Mouse (Mus musculus) heart, embryonic 12.5 days (tissue): Measurements from ENCODE around the gene Fam234b. TPM values are rescaled to one million over a fixed set of nuclear protein-coding genes. Genes with fewer than 3 reads are reported as not detected.

Experiments
- ATAC-seq: fragments of 200-750 bp; cut with Nextera tagmentation; 2 replicates; pipeline ENCODE4 v1.8.0; 2017; ENCODE audit warnings: moderate TSS enrichment, moderate library complexity; ENCODE audit not compliant: insufficient number of reproducible peaks, low FRiP score
- H3K27ac ChIP-seq: fragments of 300-500 bp; sonication (generic); 2 replicates; pipeline ENCODE4 v1.5.1; 2016; ENCODE audit warnings: mild to moderate bottlenecking, moderate library complexity; ENCODE audit not compliant: poor library complexity, severe bottlenecking
- H3K27me3 ChIP-seq: fragments of 300-500 bp; sonication (generic); replicated peaks from 2 replicates; pipeline ENCODE4 v1.6.1; 2016; ENCODE audit warnings: mild to moderate bottlenecking, moderate library complexity
- H3K36me3 ChIP-seq: fragments of 300-500 bp; sonication (generic); 2 replicates; pipeline ENCODE4 v1.6.1; 2016; ENCODE audit warnings: mild to moderate bottlenecking, moderate library complexity
- H3K4me1 ChIP-seq: fragments of 300-500 bp; sonication (generic); replicated peaks from 2 replicates; pipeline ENCODE4 v1.6.1; 2016; ENCODE audit warnings: mild to moderate bottlenecking
- H3K4me2 ChIP-seq: fragments of 300-500 bp; sonication (generic); 2 replicates; pipeline ENCODE4 v1.6.1; 2016; ENCODE audit warnings: mild to moderate bottlenecking, moderate library complexity
- H3K4me3 ChIP-seq: fragments of 300-500 bp; sonication (generic); 2 replicates; pipeline ENCODE4 v1.5.1; 2016; ENCODE audit warnings: mild to moderate bottlenecking
- H3K9ac ChIP-seq: fragments of 300-500 bp; sonication (generic); 2 replicates; pipeline ENCODE4 v1.6.1; 2016; ENCODE audit warnings: mild to moderate bottlenecking, moderate library complexity
- H3K9me3 ChIP-seq: fragments of 300-500 bp; sonication (generic); replicated peaks from 2 replicates; pipeline ENCODE4 v1.6.1; 2016; ENCODE audit warnings: mild to moderate bottlenecking, moderate library complexity
- WGBS: fragments of 180-500 bp; shearing (Covaris S2); methylation state at CpG from one replicate; pipeline ENCODE4 v1.1.7; 2016; 5-methylcytosine and 5-hydroxymethylcytosine counted together
- polyA plus RNA-seq: library from polyadenylated mRNA; unstranded; fragments of >200 nt; fragmentation: Nextera tagmentation; extraction: Ambion mirVana; gene quantifications from 2 replicates; pipeline ENCODE4 v1.2.1, GENCODE M21; 2016

Gene Fam234b
- polyA plus RNA-seq, 1 experiment from 2014 or later, result 10.7 TPM

DNA sequence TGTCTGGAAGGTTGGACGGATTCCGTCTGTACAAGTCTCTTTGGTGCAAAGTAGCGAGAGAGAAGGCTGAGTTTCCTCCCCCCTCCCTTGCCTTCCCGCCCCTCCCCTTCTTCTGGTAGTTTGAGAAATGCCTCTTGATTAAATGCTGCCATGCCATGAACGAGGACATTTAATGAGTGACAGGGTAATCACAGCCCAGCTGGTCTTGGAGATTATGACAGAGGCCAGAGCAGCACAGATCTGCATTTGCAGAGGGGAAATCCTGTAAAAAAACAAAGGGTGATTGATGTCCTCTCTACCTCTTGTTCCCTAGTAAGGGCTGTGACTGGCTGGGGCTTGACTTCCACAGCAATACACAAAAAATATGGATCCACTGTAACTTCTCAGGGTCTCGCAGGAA lies 50.1 kb downstream of the Fam234b start:
- no peak for ATAC-seq
- WGBS, result 39% methylated on average over 6 of the region's 6 CpGs
- Histone ChIP-seq H3K27ac (no peak overlapping the region), H3K4me2 (no peak overlapping the region), H3K4me3 (no peak overlapping the region), H3K9ac (no peak overlapping the region), H3K9me3 (no peaks in the 10 kb centered on the region), H3K27me3 (0 out of 2 replicates have a peak, but pooled peaks cover 11% of the 10 kb centered on the region), H3K4me1 (peaks cover 25% of the 10 kb centered on the region), H3K36me3 (no peaks in the 10 kb centered on the region)

DNA sequence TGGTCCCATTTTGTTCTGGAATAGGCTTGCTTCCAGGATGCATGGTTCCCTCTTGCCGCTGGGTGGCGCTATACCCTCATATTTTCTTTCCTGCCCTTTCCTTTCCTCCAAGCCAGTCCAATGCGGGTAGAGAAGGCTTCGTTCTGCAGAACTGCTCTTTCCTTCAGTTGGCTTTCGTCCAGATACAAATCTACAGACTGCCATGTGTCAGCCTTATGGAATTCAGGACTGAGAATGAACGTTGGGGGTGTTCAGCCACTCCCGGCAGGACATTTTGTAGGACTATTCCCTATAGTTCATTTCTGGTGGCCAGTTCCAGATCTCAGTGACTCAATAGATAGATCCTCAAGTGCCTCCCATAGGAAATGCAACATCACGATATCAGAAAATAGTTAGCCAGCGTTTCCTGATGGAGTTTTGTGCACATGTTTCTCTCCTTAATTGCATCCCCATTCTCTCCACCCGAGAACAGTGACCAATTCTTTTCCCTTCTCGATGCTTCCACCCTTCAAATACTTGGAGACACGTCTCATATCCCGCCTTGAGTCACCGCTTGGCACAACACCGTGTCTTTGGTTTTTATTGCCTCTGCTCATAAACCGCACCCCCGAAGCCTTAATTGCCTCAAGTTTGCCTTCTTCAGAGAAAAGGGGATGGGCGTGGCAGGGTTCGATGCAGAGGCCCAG lies 52.2 kb downstream of the Fam234b start:
- peak; percentile 78 for ATAC-seq
- whole genome bisulfite sequencing, result 38% methylated on average over 19 of the region's 19 CpGs
- H3K4me2 ChIP-seq, result peak overlapping the region; percentile 3; the same call in 1 of the 2 replicates

DNA sequence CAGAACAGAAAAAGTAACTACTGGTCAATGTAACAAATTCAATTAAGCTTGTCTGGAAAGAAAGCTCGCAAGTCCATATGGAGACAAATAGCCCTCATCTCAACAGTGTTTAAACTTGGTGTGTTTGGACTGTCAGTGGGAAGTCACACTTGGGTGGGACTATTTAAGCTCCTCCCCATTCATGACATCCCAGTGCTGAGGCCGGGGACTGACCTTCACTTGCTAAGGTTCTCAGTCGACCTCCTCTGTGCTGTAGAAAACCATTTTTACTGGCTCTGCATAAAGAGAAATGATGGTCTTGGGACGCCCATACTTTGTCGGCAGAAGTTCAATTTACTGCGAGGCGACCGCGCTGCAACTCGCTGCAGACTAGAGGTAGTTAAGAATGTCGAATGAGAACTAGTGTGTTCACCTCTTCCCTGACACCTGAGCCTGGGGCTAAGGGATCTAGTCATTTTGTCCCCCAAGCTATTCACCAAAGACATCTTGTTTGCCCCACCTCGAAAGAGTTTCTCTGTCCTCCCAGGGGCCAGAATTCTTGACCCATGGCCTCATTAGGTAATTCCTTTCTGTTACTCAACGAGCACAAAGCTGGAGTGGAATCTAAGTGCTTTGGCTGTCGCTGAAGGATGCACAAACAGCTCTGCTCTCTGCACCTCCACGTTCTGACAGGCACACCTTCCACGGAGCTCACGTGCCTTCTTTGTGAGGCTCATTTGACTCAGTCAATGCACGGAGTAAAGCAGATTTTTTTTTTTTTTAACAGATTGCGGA lies 53.3 kb downstream of the Fam234b start:
- Histone ChIP-seq H3K9ac (no peak overlapping the region), H3K27me3 (0 out of 2 replicates have a peak, but pooled peaks cover 4% of the 10 kb centered on the region), H3K36me3 (peaks cover 2% of the 10 kb centered on the region; the same call in 1 of the 2 replicates), H3K9me3 (peaks cover 4% of the 10 kb centered on the region), H3K27ac (no peak overlapping the region), H3K4me3 (no peak overlapping the region), H3K4me1 (peaks cover 27% of the 10 kb centered on the region), H3K4me2 (no peak overlapping the region)
- no peak for ATAC-seq
- WGBS, result 62% methylated on average over 19 of the region's 19 CpGs

More for the DNA sequence above, 52.2 kb downstream of the Fam234b start:
- Histone ChIP-seq H3K4me1 (peaks cover 27% of the 10 kb centered on the region), H3K4me3 (no peak overlapping the region), H3K9ac (no peak overlapping the region), H3K27me3 (0 out of 2 replicates have a peak, but pooled peaks cover 4% of the 10 kb centered on the region), H3K36me3 (no peaks in the 10 kb centered on the region), H3K27ac (peak overlapping the region; percentile 37), H3K9me3 (no peaks in the 10 kb centered on the region)

DNA sequence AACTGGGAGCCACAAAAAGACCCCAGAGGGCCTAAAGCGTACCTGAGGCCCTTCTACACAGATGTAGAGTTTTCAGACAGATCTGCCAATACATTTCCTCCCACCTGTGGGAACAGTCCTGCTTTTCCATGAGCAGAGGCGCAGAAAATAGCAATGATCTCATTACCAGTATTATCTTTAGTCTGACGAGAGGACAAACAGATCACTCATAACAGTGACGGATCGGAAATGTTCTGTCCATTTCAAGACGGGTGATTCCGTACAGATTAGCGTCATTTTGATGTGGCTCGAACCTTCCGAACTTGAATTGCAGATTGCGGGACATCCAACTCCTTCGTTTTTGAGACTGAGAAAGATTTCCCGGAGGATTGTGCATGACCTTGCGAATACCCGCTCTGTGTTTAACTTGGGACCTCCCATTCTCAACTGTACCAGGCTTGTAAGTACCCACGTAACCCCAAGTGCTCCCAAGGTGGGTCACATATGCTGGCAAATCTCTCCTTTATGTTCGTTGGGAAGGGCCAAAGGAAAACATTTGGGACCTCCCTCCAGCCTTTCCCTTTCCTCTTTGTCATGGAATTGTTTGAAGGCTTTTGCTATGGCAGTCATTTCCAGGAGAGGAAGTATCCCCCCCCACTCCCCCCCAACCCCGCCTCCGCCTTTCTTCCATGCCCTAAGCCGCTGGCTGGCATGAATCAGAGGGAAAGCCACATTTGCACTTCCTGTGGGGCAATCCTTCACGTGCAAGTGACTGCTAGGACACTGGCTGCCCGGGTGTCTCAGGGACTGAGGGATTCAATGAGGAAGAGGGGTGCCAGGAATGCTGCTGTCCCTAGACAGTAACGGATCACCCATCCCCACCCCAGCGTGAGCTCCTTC lies 54.3 kb downstream of the Fam234b start:
- Histone ChIP-seq H3K9ac (no peak overlapping the region), H3K4me3 (peak overlapping the region; percentile 33), H3K27ac (peak overlapping the region; percentile 8), H3K9me3 (peaks cover 4% of the 10 kb centered on the region), H3K36me3 (peaks cover 2% of the 10 kb centered on the region; the same call in 1 of the 2 replicates), H3K27me3 (0 out of 2 replicates have a peak, but pooled peaks cover 4% of the 10 kb centered on the region), H3K4me1 (peaks cover 27% of the 10 kb centered on the region), H3K4me2 (peak overlapping the region; percentile 64)
- 42% methylated on average over 24 of the region's 24 CpGs for WGBS
- ATAC-seq, result peak; percentile 20

DNA sequence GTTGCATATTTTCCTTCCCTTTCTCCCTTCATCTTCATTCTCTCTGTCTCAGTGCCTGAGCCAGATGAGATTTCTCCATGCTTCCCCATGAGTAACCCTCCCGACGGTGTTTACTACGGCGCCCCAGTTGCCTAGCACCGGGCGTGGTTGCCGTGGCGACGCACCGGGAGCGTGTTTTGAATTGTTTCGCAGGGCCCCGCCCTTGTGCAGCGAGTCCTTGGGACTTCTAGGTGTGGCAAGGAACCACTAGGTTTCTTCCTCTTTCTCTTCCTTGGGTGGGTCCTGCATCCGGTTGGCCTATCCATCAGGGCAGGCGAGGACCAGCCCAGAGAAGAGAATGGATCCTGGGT lies 54.9 kb downstream of the Fam234b start:
- peaks cover 2% of the 10 kb centered on the region; the same call in 1 of the 2 replicates for H3K36me3 ChIP-seq
- WGBS, result 7% methylated on average over 16 of the region's 16 CpGs
- 0 out of 2 replicates have a peak, but pooled peaks cover 4% of the 10 kb centered on the region for H3K27me3 ChIP-seq
- peak overlapping the region; percentile 8; the same call in 1 of the 2 replicates for H3K27ac ChIP-seq
- H3K4me2 ChIP-seq, result peak overlapping the region; percentile 64
- H3K4me1 ChIP-seq, result peaks cover 27% of the 10 kb centered on the region
- no peak overlapping the region for H3K9ac ChIP-seq
- peaks cover 4% of the 10 kb centered on the region for H3K9me3 ChIP-seq
- peak overlapping the region; percentile 33 for H3K4me3 ChIP-seq
- ATAC-seq, result peak; percentile 69

DNA sequence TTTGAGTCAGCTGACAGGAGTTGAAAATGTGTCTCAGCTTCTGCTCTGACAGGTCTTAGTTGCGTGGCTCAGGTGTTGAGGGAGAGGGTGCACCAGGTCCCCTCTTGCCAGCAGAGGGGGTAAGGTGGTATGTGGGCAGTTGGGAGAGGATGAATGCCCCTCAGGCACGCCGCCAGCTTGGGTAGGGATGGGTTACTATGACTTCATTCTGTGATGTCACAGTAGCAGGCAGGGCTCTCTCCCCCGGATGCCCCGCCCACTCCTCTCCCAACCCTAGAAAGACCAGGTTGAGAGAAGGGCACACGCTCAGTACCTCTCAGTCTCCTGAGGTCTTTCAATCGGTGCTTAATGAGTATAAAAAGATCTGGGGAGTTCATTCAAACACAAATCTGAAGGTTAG lies 56.4 kb downstream of the Fam234b start, which contains the start of gene Gsg1:
TSS of gene Gsg1 (minus strand) at position 199 of the 400 bp plus-strand sequence.
- 76% methylated on average over 7 of the region's 7 CpGs for WGBS
- Histone ChIP-seq H3K27ac (no peak within 1 kb of the TSS), H3K9ac (no peak within 1 kb of the TSS), H3K27me3 (no peaks in the 10 kb centered on the region), H3K4me1 (peaks cover 27% of the 10 kb centered on the region), H3K4me2 (no peak within 1 kb of the TSS), H3K9me3 (peaks cover 4% of the 10 kb centered on the region), H3K36me3 (peaks cover 2% of the 10 kb centered on the region; the same call in 1 of the 2 replicates), H3K4me3 (no peak within 1 kb of the TSS)
- no peak for ATAC-seq

DNA sequence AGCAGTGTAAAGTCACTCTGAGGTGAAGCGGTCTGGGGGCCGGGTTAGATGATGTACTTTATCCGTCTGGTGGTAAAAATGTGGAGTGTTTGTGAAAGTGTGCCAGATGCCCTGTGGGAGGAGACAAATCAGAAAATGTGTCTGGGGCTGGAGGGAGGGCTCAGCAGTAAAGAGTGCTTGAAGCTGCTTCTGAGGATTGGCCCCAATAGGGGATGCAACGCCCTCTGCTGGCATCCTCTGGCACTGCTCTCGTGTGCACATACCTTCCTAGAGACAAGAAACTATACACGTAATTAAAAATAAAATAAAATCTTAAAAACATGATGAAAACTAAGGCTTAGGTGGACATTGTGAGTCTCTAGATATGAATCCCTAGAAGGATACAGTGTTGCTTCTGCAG lies 62.7 kb downstream of the Fam234b start:
- no peak for ATAC-seq
- Histone ChIP-seq H3K4me2 (no peak overlapping the region), H3K4me1 (no peaks in the 10 kb centered on the region), H3K9me3 (peaks cover 11% of the 10 kb centered on the region), H3K27ac (no peak overlapping the region), H3K27me3 (no peaks in the 10 kb centered on the region), H3K36me3 (peaks cover 2% of the 10 kb centered on the region; the same call in 1 of the 2 replicates), H3K9ac (no peak overlapping the region), H3K4me3 (no peak overlapping the region)
- 86% methylated on average over 6 of the region's 6 CpGs for WGBS

DNA sequence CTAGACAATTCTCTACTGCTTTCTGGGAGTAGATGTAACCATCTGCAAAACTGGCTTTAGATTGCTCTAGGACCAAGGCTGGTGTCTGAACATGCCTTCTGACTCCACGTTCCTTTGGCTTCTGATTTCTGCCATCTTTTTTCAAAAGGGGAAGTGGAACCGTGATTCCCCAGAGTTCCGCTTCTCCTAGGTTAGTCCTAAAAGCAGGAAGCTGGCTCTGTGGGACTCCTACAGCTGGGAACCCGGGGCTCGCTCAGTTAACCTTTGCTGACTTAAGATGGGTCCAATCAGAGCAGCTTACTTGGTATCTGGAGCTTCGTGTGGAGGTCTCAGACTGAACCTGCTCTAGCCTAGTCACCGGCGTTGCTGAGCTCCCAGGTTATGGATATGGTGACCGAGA lies 63.3 kb downstream of the Fam234b start:
- no peak for ATAC-seq
- H3K9me3 ChIP-seq, result peaks cover 8% of the 10 kb centered on the region; the same call in 1 of the 2 replicates

DNA sequence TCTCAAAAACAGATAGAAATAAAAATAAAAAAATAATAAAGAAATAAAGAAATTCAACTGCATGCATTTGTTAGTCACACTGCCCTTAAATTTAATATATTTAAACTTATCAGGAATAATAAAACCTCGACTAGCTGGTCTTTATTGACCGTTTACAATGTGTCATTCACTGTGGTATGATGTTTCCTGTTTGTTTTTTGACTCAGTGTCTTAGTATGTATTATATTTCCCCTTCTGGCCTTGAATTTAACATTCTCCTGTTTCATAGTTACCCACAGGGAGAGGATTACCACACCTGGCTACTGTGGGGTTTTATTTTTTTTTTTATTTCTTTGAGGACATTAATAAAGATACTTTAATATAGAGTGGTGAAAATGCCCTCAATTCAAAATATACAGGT lies 64.8 kb downstream of the Fam234b start:
- no peak overlapping the region for H3K4me2 ChIP-seq
- no peaks in the 10 kb centered on the region for H3K36me3 ChIP-seq
- H3K27ac ChIP-seq, result no peak overlapping the region
- H3K4me3 ChIP-seq, result no peak overlapping the region
- no peaks in the 10 kb centered on the region for H3K4me1 ChIP-seq
- H3K27me3 ChIP-seq, result no peaks in the 10 kb centered on the region
- ATAC-seq, result no peak
- H3K9ac ChIP-seq, result no peak overlapping the region
- WGBS, result 70% methylated on average over 2 of the region's 2 CpGs
- peaks cover 8% of the 10 kb centered on the region; the same call in 1 of the 2 replicates for H3K9me3 ChIP-seq

More for the DNA sequence above, 63.3 kb downstream of the Fam234b start:
- Histone ChIP-seq H3K36me3 (no peaks in the 10 kb centered on the region), H3K4me1 (no peaks in the 10 kb centered on the region), H3K27me3 (no peaks in the 10 kb centered on the region), H3K4me3 (no peak overlapping the region), H3K27ac (no peak overlapping the region), H3K9ac (no peak overlapping the region), H3K4me2 (no peak overlapping the region)
- 88% methylated on average over 9 of the region's 9 CpGs for WGBS

GRCm38 (mm10) chr6:135264136-135264535 lies 66.4 kb downstream of the Fam234b start:
- Histone ChIP-seq H3K9me3 (peaks cover 8% of the 10 kb centered on the region; the same call in 1 of the 2 replicates), H3K4me1 (no peaks in the 10 kb centered on the region), H3K36me3 (no peaks in the 10 kb centered on the region), H3K9ac (no peak overlapping the region), H3K27me3 (no peaks in the 10 kb centered on the region), H3K27ac (no peak overlapping the region), H3K4me3 (no peak overlapping the region), H3K4me2 (no peak overlapping the region)
- 90% methylated on average over 6 of the region's 6 CpGs for WGBS
- ATAC-seq, result no peak
